Mouse (Mus musculus) kidney, adult 2 months (tissue): ENCODE data around the gene Patl2.

ENCODE experiments used
- CTCF ChIP-seq: fragments of 200-500 bp; conservative IDR thresholded peaks from 2 replicates; pipeline ENCODE4 v1.5.1; 2011; ENCODE audit warnings: low read depth, mild to moderate bottlenecking, control low read depth, low read length, moderate library complexity, mixed read lengths; ENCODE audit not compliant: insufficient read depth, insufficient read length
- POLR2A ChIP-seq: fragments of 200-500 bp; IDR thresholded peaks from one replicate; pipeline ENCODE4 v1.6.1; 2011; ENCODE audit warnings: low read depth, low read length, control low read depth

- TF ChIP-seq CTCF: no peak
- TF ChIP-seq POLR2A: no peak
These were observed 53.4 kb downstream of the Patl2 start for GRCm38 (mm10) chr2:122132618-122133017.
